Mouse (Mus musculus) C2C12 (cell line): ENCODE data around the gene Ppp1r9b.

Experiments
- CEBPB ChIP-seq: IDR thresholded peaks from one replicate; pipeline ENCODE4 v1.6.1; 2011; ENCODE audit warnings: low read depth, mild to moderate bottlenecking, control low read depth, moderate library complexity
- CTCF ChIP-seq: IDR thresholded peaks from one replicate; pipeline ENCODE4 v1.5.1; 2011; ENCODE audit not compliant: control insufficient read depth, insufficient read depth, insufficient read length
- FOSL1 ChIP-seq: IDR thresholded peaks from one replicate; pipeline ENCODE4 v1.8.0; 2011; ENCODE audit warnings: mild to moderate bottlenecking, low read length; ENCODE audit not compliant: poor library complexity, insufficient read depth, severe bottlenecking
- MAX ChIP-seq: IDR thresholded peaks from one replicate; pipeline ENCODE4 v1.6.1; 2011; ENCODE audit warnings: mild to moderate bottlenecking, control low read depth
- MYOD1 ChIP-seq: IDR thresholded peaks from one replicate; pipeline ENCODE4 v1.6.1; 2011; ENCODE audit warnings: low read depth; ENCODE audit not compliant: control insufficient read depth, insufficient read length
- MYOG ChIP-seq: IDR thresholded peaks from one replicate; pipeline ENCODE4 v1.6.1; 2011; ENCODE audit not compliant: control insufficient read depth, insufficient read length; ENCODE audit errors: extremely low read depth
- USF1 ChIP-seq: IDR thresholded peaks from one replicate; pipeline ENCODE4 v1.6.1; 2011; ENCODE audit warnings: low read depth, mild to moderate bottlenecking, control low read depth, moderate library complexity

- TF ChIP-seq CTCF = no peak
- TF ChIP-seq USF1 = no peak
- no peak for TF ChIP-seq MAX
- peak; percentile 10 for TF ChIP-seq MYOD1
- no peak for TF ChIP-seq CEBPB
- TF ChIP-seq MYOG = no peak
- TF ChIP-seq FOSL1 = no peak
These were observed 17.5 kb upstream of the Ppp1r9b start for GRCm38 (mm10) chr11:94973313-94973712.
